Mouse (Mus musculus): ENCODE measurements around the gene Cs.

DNA sequence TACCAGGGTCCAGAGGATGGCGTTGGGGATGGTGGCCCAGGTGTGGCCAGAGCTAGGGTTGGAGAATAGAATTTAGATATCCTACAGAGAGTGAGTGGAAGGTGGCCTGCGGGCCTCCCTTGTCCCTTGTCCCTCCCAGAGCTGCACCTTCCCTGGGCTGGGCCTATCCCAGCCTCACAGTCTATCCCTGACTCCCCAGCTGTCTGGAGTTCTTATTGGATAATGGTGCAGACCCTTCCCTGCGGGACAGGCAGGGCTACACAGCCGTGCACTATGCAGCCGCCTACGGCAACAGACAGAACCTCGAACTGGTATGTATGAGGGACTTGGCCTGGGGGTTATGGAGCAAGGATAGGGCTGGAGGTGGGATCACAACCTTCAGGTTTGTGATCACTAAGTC lies 48.4 kb downstream of the Cs start:
- TF ChIP-seq POLR2A (IDR thresholded peaks at IDR 0.05; ENCODE audit: low read depth, low read length) (no peak), CTCF (IDR thresholded peaks at IDR 0.05; ENCODE audit: borderline replicate concordance, insufficient read depth, low read length) (no peak)
